ENCODE assay signal across 20 mouse cellular contexts in the genomic region with DNA sequence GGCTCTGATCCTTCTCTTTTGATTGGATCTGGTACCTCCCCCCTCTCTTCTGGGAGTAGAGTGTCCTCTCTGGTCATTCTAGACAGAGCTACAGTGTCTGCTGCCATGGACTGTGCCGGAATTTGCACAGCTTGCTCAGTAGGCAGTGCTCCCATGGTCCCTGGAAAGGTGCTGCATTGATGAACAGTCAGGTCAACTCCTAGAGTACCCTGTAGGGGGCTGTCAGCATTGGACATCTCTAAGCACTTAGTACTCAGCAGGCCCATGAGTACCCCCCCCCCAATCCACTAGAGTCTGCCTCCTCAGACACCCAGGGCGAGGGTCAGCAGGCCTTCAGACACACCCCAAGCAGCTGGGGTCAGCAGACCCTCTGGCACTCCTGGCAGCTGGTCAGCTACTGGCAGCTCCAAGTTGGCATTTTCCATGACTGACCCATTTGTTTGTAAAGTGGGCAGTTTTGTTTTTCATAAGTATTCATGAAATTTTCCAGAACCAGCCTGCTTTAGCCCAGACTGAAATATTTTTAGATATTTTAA. TPM values are rescaled to one million over a fixed set of nuclear protein-coding genes. Genes with fewer than 3 reads are reported as not detected.
DNase-seq lines count a peak whose midpoint lies in the region; ATAC-seq and TF ChIP-seq lines count a peak whose summit lies in the region.
"Had no signal": no experiment of that assay in that cellular context is flagged by ENCODE, and none has a peak within 500 bp of the region (broad histone marks: within the 10 kb centered on the region; RNA-seq: fewer than 3 reads in every experiment).

No protein-coding gene starts in this region.

- H3K9ac ChIP-seq in liver, embryonic 14.5 days (replicated peaks): no peak overlapping the region
- H3K9ac ChIP-seq in liver, embryonic 12.5 days: no peak overlapping the region
- no peak overlapping the region for H3K9ac ChIP-seq in hindbrain, postnatal 0 days (replicated peaks; ENCODE audit: low read length)
- H3K9ac ChIP-seq: forebrain, embryonic 12.5 days; heart, embryonic 12.5 days; hindbrain, embryonic 13.5 days; kidney, embryonic 15.5 days; limb, embryonic 15.5 days; liver, postnatal 0 days had no signal

- no peaks in the 10 kb centered on the region for H3K9me3 ChIP-seq in liver, embryonic 14.5 days (ENCODE audit: control insufficient read depth, low read length)
- no peaks in the 10 kb centered on the region for H3K9me3 ChIP-seq in liver, embryonic 12.5 days (replicated peaks)
- no peaks in the 10 kb centered on the region for H3K9me3 ChIP-seq in hindbrain, postnatal 0 days (ENCODE audit: low read length)
- H3K9me3 ChIP-seq: forebrain, embryonic 12.5 days; heart, embryonic 12.5 days; hindbrain, embryonic 13.5 days; kidney, embryonic 15.5 days; limb, embryonic 15.5 days; megakaryocyte, embryonic 14.5 days had no signal

- H3K4me1 ChIP-seq in liver, embryonic 14.5 days (replicated peaks; ENCODE audit: control insufficient read depth in 2 of 2, insufficient read depth in 2 of 2, low read length in 1 of 2): peaks cover 7 to 8% of the 10 kb centered on the region in 2 experiments; a peak in 3 of 4 replicates
- peaks cover 22% of the 10 kb centered on the region for H3K4me1 ChIP-seq in liver, embryonic 12.5 days
- H3K4me1 ChIP-seq in hindbrain, postnatal 0 days (ENCODE audit: insufficient read depth, low read length): 0 out of 2 replicates have a peak, but pooled peaks cover 3% of the 10 kb centered on the region

- intact Hi-C loops in gastrocnemius, adult 2 months (cut with DNase I): no loop called here

- 70% methylated on average over 2 of the region's 2 CpGs for WGBS in liver, embryonic 14.5 days (ENCODE audit: insufficient replicate concordance)
- WGBS in liver, embryonic 12.5 days (ENCODE audit: insufficient replicate concordance): 79% methylated on average over 2 of the region's 2 CpGs
- WGBS in hindbrain, postnatal 0 days: 58% methylated on average over 2 of the region's 2 CpGs

- H3K27me3 ChIP-seq in liver, embryonic 14.5 days (ENCODE audit: control insufficient read depth, insufficient read depth, low read length): no peaks in the 10 kb centered on the region
- peaks cover 22% of the 10 kb centered on the region for H3K27me3 ChIP-seq in liver, embryonic 12.5 days (replicated peaks)
- no peaks in the 10 kb centered on the region for H3K27me3 ChIP-seq in hindbrain, postnatal 0 days (ENCODE audit: insufficient read depth, low read length)
- H3K27me3 ChIP-seq: kidney, embryonic 15.5 days had no signal

- no peak for TF ChIP-seq EP300 in liver, embryonic 14.5 days (IDR thresholded peaks at IDR 0.05; ENCODE audit: low read depth)

- no peak for DNase-seq in gastrocnemius, adult 2 months
- no peak for DNase-seq in gastrocnemius, adult 8-10 months (ENCODE audit: low spot score in 2 of 2)
- no peak for DNase-seq in liver, embryonic 14.5 days (ENCODE audit: low read depth in 3 of 3, low spot score in 3 of 3)
- peak; percentile 59 for DNase-seq in cerebellum, adult 9-10 months
- DNase-seq in cerebellum, postnatal 14 days: peak; percentile 48 to 52
- no peak for DNase-seq in hindbrain, postnatal 0 days (ENCODE audit: low spot score)
- DNase-seq: adrenal gland, adult 2 months; heart, postnatal 14 days; kidney, postnatal 4 days; liver, postnatal 0 days; right cerebral cortex, adult 18-20 months had no signal

- no peaks in the 10 kb centered on the region; the same call in 1 of the 2 replicates for H3K36me3 ChIP-seq in liver, embryonic 14.5 days (replicated peaks; ENCODE audit: control insufficient read depth, insufficient read depth, low read depth)
- H3K36me3 ChIP-seq in liver, embryonic 12.5 days: peaks cover 40% of the 10 kb centered on the region
- H3K36me3 ChIP-seq in hindbrain, postnatal 0 days (ENCODE audit: insufficient read depth, low read length): peaks cover 12% of the 10 kb centered on the region; the same call in 1 of the 2 replicates

- 0 out of 2 replicates have a peak overlapping the region, but pooled peaks have one; percentile 6 for H3K27ac ChIP-seq in gastrocnemius, adult 2 months
- no peak overlapping the region for H3K27ac ChIP-seq in liver, embryonic 14.5 days
- H3K27ac ChIP-seq in liver, embryonic 12.5 days: no peak overlapping the region
- H3K27ac ChIP-seq in hindbrain, postnatal 0 days: no peak overlapping the region
- H3K27ac ChIP-seq: forebrain, embryonic 12.5 days; hindbrain, embryonic 13.5 days; kidney, embryonic 15.5 days; limb, embryonic 15.5 days had no signal

- H3K4me3 ChIP-seq in gastrocnemius, adult 2 months: no peak overlapping the region
- no peak overlapping the region for H3K4me3 ChIP-seq in liver, embryonic 14.5 days (ENCODE audit: insufficient read depth in 1 of 2, low read depth in 2 of 2, low read length in 2 of 2)
- no peak overlapping the region for H3K4me3 ChIP-seq in liver, embryonic 12.5 days
- H3K4me3 ChIP-seq in hindbrain, postnatal 0 days (ENCODE audit: low read length): no peak overlapping the region
- H3K4me3 ChIP-seq: forebrain, embryonic 12.5 days; heart, embryonic 12.5 days; hindbrain, embryonic 13.5 days; kidney, embryonic 15.5 days; limb, embryonic 15.5 days; megakaryocyte, embryonic 14.5 days had no signal

- TF ChIP-seq CTCF in gastrocnemius, adult 2 months (IDR thresholded peaks at IDR 0.05): no peak
- TF ChIP-seq CTCF in liver, embryonic 14.5 days (IDR thresholded peaks at IDR 0.05; ENCODE audit: low read depth): 0 out of 2 replicates have a peak, but pooled peaks have one; percentile 8
- no peak for TF ChIP-seq CTCF in hindbrain, postnatal 0 days (IDR thresholded peaks at IDR 0.05; ENCODE audit: low read depth)

- H3K4me2 ChIP-seq in liver, embryonic 14.5 days (ENCODE audit: low read depth): no peak overlapping the region
- no peak overlapping the region for H3K4me2 ChIP-seq in liver, embryonic 12.5 days
- H3K4me2 ChIP-seq in hindbrain, postnatal 0 days (ENCODE audit: low read depth, low read length): no peak overlapping the region
- H3K4me2 ChIP-seq: forebrain, embryonic 12.5 days; heart, embryonic 12.5 days; hindbrain, embryonic 13.5 days; kidney, embryonic 15.5 days; limb, embryonic 15.5 days had no signal

- ATAC-seq in liver, embryonic 14.5 days (ENCODE audit: insufficient read depth): no peak
- no peak for ATAC-seq in liver, embryonic 12.5 days
- ATAC-seq in hindbrain, postnatal 0 days: no peak; the same call in 1 of the 2 replicates
- ATAC-seq: liver, postnatal 0 days had no signal

RNA-seq across cellular contexts. Expression of a gene that starts 3.6 kb away (rescaled TPM):
- 1 to 10 TPM; 2.6 to 3.1 TPM for total RNA-seq in gastrocnemius, adult 2 months (2021)
- 1 to 10 TPM; 1.3 to 3.4 (median 2.2) TPM for total RNA-seq in gastrocnemius, adult 8-10 months (2022)
- polyA plus RNA-seq in liver, embryonic 14.5 days (2012; rRNA removed): 7.9 and 8.3 TPM in 2 replicates
- 6.6 and 7.7 TPM in 2 replicates for polyA plus RNA-seq in liver, embryonic 14.5 days (2014; fragmentation: Nextera tagmentation; extraction: Ambion mirVana)
- 4.9 and 5.6 TPM in 2 replicates for polyA plus RNA-seq in liver, embryonic 12.5 days (2016; fragmentation: Nextera tagmentation; extraction: Ambion mirVana)
- 1.6 and 3.9 TPM in 2 replicates for total RNA-seq in hindbrain, postnatal 0 days (2014; rRNA removed)
- polyA plus RNA-seq in hindbrain, postnatal 0 days (2015; fragmentation: Nextera tagmentation; extraction: Ambion mirVana): 1.5 and 2.4 TPM in 2 replicates

RNA-seq across cellular contexts. Expression of a gene that starts 7.6 kb away (rescaled TPM):
- total RNA-seq in gastrocnemius, adult 2 months (2021): 10 to 100 TPM; 11.5 to 16.9 TPM
- 10 to 100 TPM in 3 of 4 experiments, 1 to 10 TPM in 1; 9.1 to 11.5 (median 11.3) TPM for total RNA-seq in gastrocnemius, adult 8-10 months (2022)
- 10.7 and 13.6 TPM in 2 replicates for polyA plus RNA-seq in liver, embryonic 14.5 days (2012; rRNA removed)
- polyA plus RNA-seq in liver, embryonic 14.5 days (2014; fragmentation: Nextera tagmentation; extraction: Ambion mirVana): 11.3 and 13.0 TPM in 2 replicates
- polyA plus RNA-seq in liver, embryonic 12.5 days (2016; fragmentation: Nextera tagmentation; extraction: Ambion mirVana): 24.3 and 24.8 TPM in 2 replicates
- total RNA-seq in hindbrain, postnatal 0 days (2014; rRNA removed): 31.6 and 36.4 TPM in 2 replicates
- polyA plus RNA-seq in hindbrain, postnatal 0 days (2015; fragmentation: Nextera tagmentation; extraction: Ambion mirVana): 42.0 and 44.9 TPM in 2 replicates

RNA-seq across cellular contexts. Expression of a gene that starts 7.6 kb away (rescaled TPM):
- total RNA-seq in gastrocnemius, adult 2 months (2021): 10 to 100 TPM; 13.3 to 14.0 TPM
- total RNA-seq in gastrocnemius, adult 8-10 months (2022): 10 to 100 TPM; 10.6 to 15.1 (median 12.7) TPM
- 6.9 and 7.8 TPM in 2 replicates for polyA plus RNA-seq in liver, embryonic 14.5 days (2012; rRNA removed)
- 11.1 and 13.6 TPM in 2 replicates for polyA plus RNA-seq in liver, embryonic 14.5 days (2014; fragmentation: Nextera tagmentation; extraction: Ambion mirVana)
- polyA plus RNA-seq in liver, embryonic 12.5 days (2016; fragmentation: Nextera tagmentation; extraction: Ambion mirVana): 24.7 and 25.6 TPM in 2 replicates
- total RNA-seq in hindbrain, postnatal 0 days (2014; rRNA removed): 218 and 220 TPM in 2 replicates
- 200 and 237 TPM in 2 replicates for polyA plus RNA-seq in hindbrain, postnatal 0 days (2015; fragmentation: Nextera tagmentation; extraction: Ambion mirVana)

RNA-seq across cellular contexts. Expression of a gene that starts 43.3 kb away (rescaled TPM):
- not detected for total RNA-seq in gastrocnemius, adult 2 months (2021)
- not detected for total RNA-seq in gastrocnemius, adult 8-10 months (2022)
- polyA plus RNA-seq in liver, embryonic 14.5 days (2012; rRNA removed): not detected in 2 replicates
- polyA plus RNA-seq in liver, embryonic 14.5 days (2014; fragmentation: Nextera tagmentation; extraction: Ambion mirVana): not detected in 2 replicates
- 0.04 and 0.07 TPM in 2 replicates for polyA plus RNA-seq in liver, embryonic 12.5 days (2016; fragmentation: Nextera tagmentation; extraction: Ambion mirVana)
- 0.54 and 0.94 TPM in 2 replicates for total RNA-seq in hindbrain, postnatal 0 days (2014; rRNA removed)
- polyA plus RNA-seq in hindbrain, postnatal 0 days (2015; fragmentation: Nextera tagmentation; extraction: Ambion mirVana): 0.73 and 0.79 TPM in 2 replicates
- total RNA-seq: heart, postnatal 14 days had no signal
- polyA plus RNA-seq: liver, postnatal 0 days had no signal

RNA-seq across cellular contexts. Expression of a gene that starts 56.2 kb away (rescaled TPM):
- total RNA-seq in gastrocnemius, adult 2 months (2021): not detected
- not detected for total RNA-seq in gastrocnemius, adult 8-10 months (2022)
- polyA plus RNA-seq in liver, embryonic 14.5 days (2012; rRNA removed): 0.16 TPM in 1 of 2 replicates, not detected in the other
- polyA plus RNA-seq in liver, embryonic 14.5 days (2014; fragmentation: Nextera tagmentation; extraction: Ambion mirVana): 0.22 and 0.30 TPM in 2 replicates
- polyA plus RNA-seq in liver, embryonic 12.5 days (2016; fragmentation: Nextera tagmentation; extraction: Ambion mirVana): 0.32 and 0.60 TPM in 2 replicates
- 3.7 TPM in 1 of 2 replicates, not detected in the other for total RNA-seq in hindbrain, postnatal 0 days (2014; rRNA removed)
- polyA plus RNA-seq in hindbrain, postnatal 0 days (2015; fragmentation: Nextera tagmentation; extraction: Ambion mirVana): 7.6 and 9.9 TPM in 2 replicates
- total RNA-seq: adrenal gland, adult 2 months; heart, postnatal 14 days; layer of hippocampus, postnatal 14 days; left cerebral cortex, postnatal 25 days had no signal
- polyA plus RNA-seq: liver, postnatal 0 days had no signal

Comparison
In these comparisons a context has a peak if more than half of its experiments do, and no peak if none do; other contexts are left out.
1. DNase-seq: peak in cerebellum, adult 9-10 months (single experiment) and cerebellum, postnatal 14 days (2 of 2); none in gastrocnemius, adult 2 months (single experiment), gastrocnemius, adult 8-10 months (0 of 2), liver, embryonic 14.5 days (0 of 3) and hindbrain, postnatal 0 days (single experiment).
2. RNA of a gene that starts 7.6 kb away (total RNA-seq): 218 to 220 TPM in hindbrain, postnatal 0 days; 13.3 to 14.0 TPM in gastrocnemius, adult 2 months and 10.6 to 15.1 TPM in gastrocnemius, adult 8-10 months; every median in the first group is over 10 times any median in the second.